Mouse (Mus musculus): ENCODE data around the gene Nr3c2.

DNA sequence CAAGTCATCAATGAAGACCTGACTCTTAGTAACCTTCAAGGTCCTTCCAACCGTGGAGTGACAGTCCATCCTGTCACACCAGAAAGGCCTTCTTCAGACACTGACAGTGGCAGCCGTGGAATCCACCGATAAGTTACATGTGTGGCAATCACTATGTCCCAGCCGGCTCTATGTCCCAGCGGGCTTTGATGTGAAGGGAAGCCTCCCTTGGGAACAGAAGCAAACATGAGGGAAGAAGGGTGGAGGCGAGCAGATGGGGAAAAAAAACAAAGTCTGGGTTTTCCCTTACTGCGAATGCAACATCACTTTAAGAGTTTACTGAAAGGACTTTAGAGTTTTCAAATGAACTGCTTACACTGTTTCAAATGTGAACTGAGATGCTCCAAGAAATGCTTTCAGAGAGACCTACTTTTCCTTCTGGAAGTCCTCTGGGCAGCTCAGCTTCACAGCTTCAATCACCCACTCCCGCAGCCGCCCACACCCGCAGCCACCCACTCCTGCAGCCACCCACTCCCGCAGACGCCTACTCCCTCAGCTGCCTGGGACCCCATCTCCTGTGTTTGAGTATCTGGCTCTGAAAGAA is 273.9 kb downstream of the Nr3c2 start:
- TF ChIP-seq CTCF (conservative IDR thresholded peaks at IDR 0.05; ENCODE audit: insufficient read depth, insufficient read length, low read depth, low read length) = no peak
- no peak for TF ChIP-seq POLR2A (IDR thresholded peaks at IDR 0.05; ENCODE audit: low read depth, low read length)

Data from kidney, adult 2 months (tissue).